Mouse (Mus musculus) intestine, embryonic 14.5 days (tissue): ENCODE results near the gene Pdzph1. TPM values are rescaled to one million over a fixed set of nuclear protein-coding genes. Genes with fewer than 3 reads are reported as not detected.

Experiments
- ATAC-seq: fragments of 200-750 bp; cut with Nextera tagmentation; replicated peaks from 2 replicates; pipeline ENCODE4 v1.8.0; 2017; ENCODE audit warnings: low read depth, moderate number of reproducible peaks, moderate TSS enrichment, moderate library complexity; ENCODE audit not compliant: low FRiP score, low TSS enrichment
- DNase-seq: peaks from one replicate; pipeline ENCODE4 v3.0.0-alpha.2; 2018; ENCODE audit warnings: low spot score
- H3K27ac ChIP-seq: fragments of 300-500 bp; sonication (generic); 2 replicates; pipeline ENCODE4 v1.5.1; 2014; ENCODE audit warnings: low read depth, mild to moderate bottlenecking, control low read depth
- H3K27me3 ChIP-seq: fragments of 300-500 bp; sonication (generic); replicated peaks from 2 replicates; pipeline ENCODE4 v1.6.1; 2014; ENCODE audit warnings: low read length, control low read depth; ENCODE audit not compliant: control insufficient read depth, insufficient read depth
- H3K36me3 ChIP-seq: fragments of 300-500 bp; sonication (generic); 2 replicates; pipeline ENCODE4 v1.6.1; 2014; ENCODE audit warnings: low read length, control low read depth; ENCODE audit not compliant: control insufficient read depth, insufficient read depth
- H3K4me1 ChIP-seq: fragments of 300-500 bp; sonication (generic); replicated peaks from 2 replicates; pipeline ENCODE4 v1.6.1; 2014; ENCODE audit warnings: low read length, control low read depth, mixed read lengths; ENCODE audit not compliant: control insufficient read depth, insufficient read depth
- H3K4me2 ChIP-seq: fragments of 300-500 bp; sonication (generic); 2 replicates; pipeline ENCODE4 v1.6.1; 2014; ENCODE audit warnings: low read length
- H3K4me3 ChIP-seq: fragments of 300-500 bp; sonication (generic); 2 replicates; pipeline ENCODE4 v1.5.1; 2014; ENCODE audit warnings: low read depth, low read length, control low read depth, mixed read lengths
- H3K9ac ChIP-seq: fragments of 300-500 bp; sonication (generic); 2 replicates; pipeline ENCODE4 v1.6.1; 2014; ENCODE audit warnings: mild to moderate bottlenecking, low read length
- H3K9me3 ChIP-seq: fragments of 300-500 bp; sonication (generic); 2 replicates; pipeline ENCODE4 v1.6.1; 2016; ENCODE audit warnings: low read length, control low read depth; ENCODE audit not compliant: control insufficient read depth
- WGBS: fragments of 180-500 bp; shearing (Covaris S2); extraction: QIAGEN DNeasy Blood & Tissue Kit; methylation state at CpG from one replicate; pipeline ENCODE4 v1.1.7; 2014; 5-methylcytosine and 5-hydroxymethylcytosine counted together
- polyA plus RNA-seq: library from polyadenylated mRNA; unstranded; fragments of >200 nt; fragmentation: Nextera tagmentation; extraction: Ambion mirVana; gene quantifications from 2 replicates; pipeline ENCODE4 v1.2.1, GENCODE M21; 2014

Gene Pdzph1
- polyA plus RNA-seq, 1 experiment from 2014 or later: 0.26 TPM

- 79% methylated on average over 7 of the region's 7 CpGs for WGBS
These were observed 79.6 kb downstream of the Pdzph1 start for GRCm38 (mm10) chr17:58911564-58911963.

GRCm38 (mm10) chr17:58909061-58909661 lies 82.0 kb downstream of the Pdzph1 start:
- Histone ChIP-seq H3K9ac (no peak overlapping the region), H3K9me3 (no peaks in the 10 kb centered on the region), H3K27ac (no peak overlapping the region), H3K4me3 (no peak overlapping the region), H3K36me3 (no peaks in the 10 kb centered on the region), H3K4me1 (no peaks in the 10 kb centered on the region), H3K4me2 (no peak overlapping the region), H3K27me3 (no peaks in the 10 kb centered on the region)
- DNase-seq: peak; percentile 82
- no peak for ATAC-seq
- WGBS: 33% methylated on average over 8 of the region's 8 CpGs

More at GRCm38 (mm10) chr17:58911564-58911963, 79.6 kb downstream of the Pdzph1 start:
- no peaks in the 10 kb centered on the region for H3K36me3 ChIP-seq
- no peak overlapping the region for H3K27ac ChIP-seq
- no peak overlapping the region for H3K9ac ChIP-seq
- no peaks in the 10 kb centered on the region for H3K27me3 ChIP-seq
- no peaks in the 10 kb centered on the region for H3K9me3 ChIP-seq
- H3K4me1 ChIP-seq: no peaks in the 10 kb centered on the region
- H3K4me2 ChIP-seq: no peak overlapping the region
- H3K4me3 ChIP-seq: no peak overlapping the region
- ATAC-seq (no peak), DNase-seq (no peak)

GRCm38 (mm10) chr17:58906001-58906400 lies 85.2 kb downstream of the Pdzph1 start:
- H3K9ac ChIP-seq: no peak overlapping the region
- H3K4me2 ChIP-seq: no peak overlapping the region
- H3K4me1 ChIP-seq: no peaks in the 10 kb centered on the region
- no peak for ATAC-seq
- DNase-seq: no peak
- no peaks in the 10 kb centered on the region for H3K27me3 ChIP-seq
- H3K4me3 ChIP-seq: no peak overlapping the region
- no peaks in the 10 kb centered on the region for H3K36me3 ChIP-seq
- H3K9me3 ChIP-seq: no peaks in the 10 kb centered on the region
- no peak overlapping the region for H3K27ac ChIP-seq
- WGBS: 84% methylated on average over 2 of the region's 2 CpGs

- DNase-seq: no peak
These were observed 99.5 kb downstream of the Pdzph1 start for GRCm38 (mm10) chr17:58891488-58892210.

GRCm38 (mm10) chr17:58889905-58890645 lies 101.1 kb downstream of the Pdzph1 start:
- H3K4me1 ChIP-seq: no peaks in the 10 kb centered on the region
- H3K9me3 ChIP-seq: no peaks in the 10 kb centered on the region
- no peaks in the 10 kb centered on the region for H3K27me3 ChIP-seq
- no peak overlapping the region for H3K9ac ChIP-seq
- H3K4me3 ChIP-seq: no peak overlapping the region
- no peaks in the 10 kb centered on the region for H3K36me3 ChIP-seq
- ATAC-seq (no peak), DNase-seq (no peak)
- WGBS: 79% methylated on average over 4 of the region's 4 CpGs
- H3K4me2 ChIP-seq: no peak overlapping the region
- no peak overlapping the region for H3K27ac ChIP-seq

More at GRCm38 (mm10) chr17:58891488-58892210, 99.5 kb downstream of the Pdzph1 start:
- H3K9me3 ChIP-seq: no peaks in the 10 kb centered on the region
- H3K4me2 ChIP-seq: no peak overlapping the region
- no peaks in the 10 kb centered on the region for H3K4me1 ChIP-seq
- no peak overlapping the region for H3K27ac ChIP-seq
- no peak overlapping the region for H3K9ac ChIP-seq
- H3K27me3 ChIP-seq: no peaks in the 10 kb centered on the region
- no peaks in the 10 kb centered on the region for H3K36me3 ChIP-seq
- H3K4me3 ChIP-seq: no peak overlapping the region
- ATAC-seq: no peak
- 37% methylated on average over 4 of the region's 4 CpGs for WGBS

- no peaks in the 10 kb centered on the region for H3K9me3 ChIP-seq
- no peak overlapping the region for H3K27ac ChIP-seq
- no peaks in the 10 kb centered on the region for H3K4me1 ChIP-seq
- DNase-seq: no peak
- H3K9ac ChIP-seq: no peak overlapping the region
- WGBS: 48% methylated on average over 1 of the region's 1 CpGs
- no peaks in the 10 kb centered on the region for H3K36me3 ChIP-seq
- no peak overlapping the region for H3K4me3 ChIP-seq
- ATAC-seq: no peak
- no peaks in the 10 kb centered on the region for H3K27me3 ChIP-seq
- H3K4me2 ChIP-seq: no peak overlapping the region
These were observed 106.8 kb downstream of the Pdzph1 start for GRCm38 (mm10) chr17:58884393-58884792.

GRCm38 (mm10) chr17:58873356-58873755 lies 117.8 kb downstream of the Pdzph1 start:
- DNase-seq: no peak

GRCm38 (mm10) chr17:58870795-58871194 lies 120.4 kb downstream of the Pdzph1 start:
- Histone ChIP-seq H3K27me3 (no peaks in the 10 kb centered on the region), H3K9ac (no peak overlapping the region), H3K27ac (no peak overlapping the region), H3K4me1 (no peaks in the 10 kb centered on the region), H3K4me2 (no peak overlapping the region), H3K36me3 (no peaks in the 10 kb centered on the region), H3K4me3 (no peak overlapping the region), H3K9me3 (no peaks in the 10 kb centered on the region)
- ATAC-seq (no peak), DNase-seq (no peak)

More at GRCm38 (mm10) chr17:58873356-58873755, 117.8 kb downstream of the Pdzph1 start:
- 77% methylated on average over 1 of the region's 1 CpGs for WGBS
- no peak overlapping the region for H3K4me2 ChIP-seq
- H3K36me3 ChIP-seq: no peaks in the 10 kb centered on the region
- H3K4me3 ChIP-seq: no peak overlapping the region
- ATAC-seq: no peak
- no peaks in the 10 kb centered on the region for H3K27me3 ChIP-seq
- no peaks in the 10 kb centered on the region for H3K4me1 ChIP-seq
- H3K9ac ChIP-seq: no peak overlapping the region
- H3K27ac ChIP-seq: no peak overlapping the region
- H3K9me3 ChIP-seq: no peaks in the 10 kb centered on the region
